Mouse (Mus musculus) small intestine, adult 2 months (tissue): ENCODE data around the gene Acot4. TPM values are rescaled to one million over a fixed set of nuclear protein-coding genes. Genes with fewer than 3 reads are reported as not detected.
"Not testable (repeated sequence)": the region's sequence is repeated elsewhere in the genome, so short reads cannot be mapped to it uniquely, and the experiment has no call there.

ENCODE experiments used
- H3K27ac ChIP-seq: fragments of 200-500 bp; 2 replicates; pipeline ENCODE4 v1.5.1; 2012; ENCODE audit warnings: low read depth, low read length, control low read depth, inconsistent platforms; ENCODE audit not compliant: insufficient read depth
- H3K27me3 ChIP-seq: fragments of 200-500 bp; 2 replicates; pipeline ENCODE4 v1.6.1; 2012; ENCODE audit warnings: mild to moderate bottlenecking, moderate library complexity, low read length, inconsistent platforms; ENCODE audit not compliant: control insufficient read depth, insufficient read depth
- H3K36me3 ChIP-seq: fragments of 200-500 bp; 2 replicates; pipeline ENCODE4 v1.6.1; 2012; ENCODE audit warnings: mild to moderate bottlenecking, low read length, control low read depth, inconsistent platforms; ENCODE audit not compliant: control insufficient read depth, insufficient read depth
- H3K4me1 ChIP-seq: fragments of 200-500 bp; 2 replicates; pipeline ENCODE4 v1.6.1; 2012; ENCODE audit warnings: low read length, inconsistent platforms, mixed read lengths; ENCODE audit not compliant: control insufficient read depth, insufficient read depth, insufficient read length
- H3K4me3 ChIP-seq: fragments of 200-500 bp; 2 replicates; pipeline ENCODE4 v1.5.1; 2012; ENCODE audit warnings: low read depth, mild to moderate bottlenecking, control low read depth, inconsistent platforms, low read length, moderate library complexity
- CTCF ChIP-seq: fragments of 200-500 bp; IDR thresholded peaks from 2 replicates; pipeline ENCODE4 v1.5.1; 2012; ENCODE audit warnings: low read depth, mild to moderate bottlenecking, control low read depth, inconsistent platforms, low read length, moderate library complexity, mixed read lengths; ENCODE audit not compliant: insufficient replicate concordance, insufficient read length; ENCODE audit errors: extremely low read depth
- POLR2A ChIP-seq: fragments of 200-500 bp; IDR thresholded peaks from 2 replicates; pipeline ENCODE4 v1.6.1; 2012; ENCODE audit warnings: low read depth, mild to moderate bottlenecking, control low read depth, inconsistent platforms, low read length, moderate library complexity
- WGBS: fragments of 180-500 bp; shearing (Covaris S2); methylation state at CpG from one replicate; pipeline ENCODE4 v1.1.7; 2018; 5-methylcytosine and 5-hydroxymethylcytosine counted together
- polyA plus RNA-seq: library from polyadenylated mRNA; depleted of rRNA; stranded (reverse); fragments of >200 nt; gene quantifications from 2 replicates; pipeline ENCODE4 v1.2.3, GENCODE M21; 2012

Gene Acot4
- polyA plus RNA-seq, 1 experiment, result 34.2 TPM

GRCm38 (mm10) chr12:84063833-84064232 is 25.7 kb downstream of the Acot4 start:
- Histone ChIP-seq H3K36me3 (no peaks in the 10 kb centered on the region), H3K27me3 (no peaks in the 10 kb centered on the region; the same call in 1 of the 2 replicates), H3K27ac (no peak overlapping the region), H3K4me1 (no peaks in the 10 kb centered on the region), H3K4me3 (no peak overlapping the region)
- WGBS, result 76% methylated on average over 2 of the region's 2 CpGs
- TF ChIP-seq POLR2A (no peak), CTCF (no peak)

- TF ChIP-seq CTCF, result no peak
- no peak for TF ChIP-seq POLR2A
- no peaks in the 10 kb centered on the region for H3K36me3 ChIP-seq
- H3K4me1 ChIP-seq, result no peaks in the 10 kb centered on the region
- H3K27ac ChIP-seq, result no peak overlapping the region
- no peak overlapping the region for H3K4me3 ChIP-seq
- WGBS, result 76% methylated on average over 8 of the region's 8 CpGs
- no peaks in the 10 kb centered on the region for H3K27me3 ChIP-seq
Observed at GRCm38 (mm10) chr12:84064621-84065020, 26.4 kb downstream of the Acot4 start.

- H3K27ac ChIP-seq, result no peak overlapping the region
- no peaks in the 10 kb centered on the region for H3K27me3 ChIP-seq
- TF ChIP-seq CTCF (no peak), POLR2A (no peak)
- no peaks in the 10 kb centered on the region for H3K36me3 ChIP-seq
- no peak overlapping the region for H3K4me3 ChIP-seq
- WGBS, result 87% methylated on average over 4 of the region's 4 CpGs
- no peaks in the 10 kb centered on the region for H3K4me1 ChIP-seq
Observed at GRCm38 (mm10) chr12:84067752-84068151, 29.6 kb downstream of the Acot4 start.

- WGBS, result 74% methylated on average over 8 of the region's 8 CpGs
- no peak for TF ChIP-seq CTCF
- no peak for TF ChIP-seq POLR2A
- H3K4me1 ChIP-seq, result no peaks in the 10 kb centered on the region
- H3K4me3 ChIP-seq, result no peak overlapping the region
- H3K27ac ChIP-seq, result no peak overlapping the region
- H3K36me3 ChIP-seq, result no peaks in the 10 kb centered on the region
- no peaks in the 10 kb centered on the region for H3K27me3 ChIP-seq
Observed at GRCm38 (mm10) chr12:84068296-84068695, 30.1 kb downstream of the Acot4 start.

GRCm38 (mm10) chr12:84068986-84069385 is 30.8 kb downstream of the Acot4 start, which contains the start of gene Acot5:
Gene Acot5 (plus strand): TSS chr12:84069325.
- Histone ChIP-seq H3K27me3 (no peaks in the 10 kb centered on the region), H3K4me3 (peak within 1 kb of the TSS; percentile 49), H3K27ac (no peak within 1 kb of the TSS), H3K36me3 (no peaks in the 10 kb centered on the region), H3K4me1 (no peaks in the 10 kb centered on the region)
- 28% methylated on average over 9 of the region's 9 CpGs for WGBS
- TF ChIP-seq CTCF, result no peak
- no peak for TF ChIP-seq POLR2A

- H3K4me3 ChIP-seq, result peak overlapping the region; percentile 49
- not testable (repeated sequence) for H3K4me1 ChIP-seq, H3K27me3 ChIP-seq, H3K36me3 ChIP-seq, H3K27ac ChIP-seq
- under 1% methylated on average over 49 of the region's 52 CpGs for WGBS
Observed at GRCm38 (mm10) chr12:84069582-84069981, 31.4 kb downstream of the Acot4 start.

- Histone ChIP-seq H3K27ac (no peak overlapping the region), H3K4me1 (no peaks in the 10 kb centered on the region), H3K27me3 (no peaks in the 10 kb centered on the region), H3K36me3 (no peaks in the 10 kb centered on the region), H3K4me3 (no peak overlapping the region)
- 91% methylated on average over 2 of the region's 2 CpGs for WGBS
- TF ChIP-seq POLR2A (no peak), CTCF (no peak)
Observed at GRCm38 (mm10) chr12:84071696-84072095, 33.5 kb downstream of the Acot4 start.
